Mouse (Mus musculus) spleen, postnatal 14 days (tissue): Measurements from ENCODE around the gene Mars.

ENCODE experiments used
- DNase-seq, 2 experiments: peaks; one replicate each; pipeline ENCODE4 v3.0.0; 2021 to 2022; ENCODE audit warnings: low spot score in 2 of 2

The Mars gene

DNA sequence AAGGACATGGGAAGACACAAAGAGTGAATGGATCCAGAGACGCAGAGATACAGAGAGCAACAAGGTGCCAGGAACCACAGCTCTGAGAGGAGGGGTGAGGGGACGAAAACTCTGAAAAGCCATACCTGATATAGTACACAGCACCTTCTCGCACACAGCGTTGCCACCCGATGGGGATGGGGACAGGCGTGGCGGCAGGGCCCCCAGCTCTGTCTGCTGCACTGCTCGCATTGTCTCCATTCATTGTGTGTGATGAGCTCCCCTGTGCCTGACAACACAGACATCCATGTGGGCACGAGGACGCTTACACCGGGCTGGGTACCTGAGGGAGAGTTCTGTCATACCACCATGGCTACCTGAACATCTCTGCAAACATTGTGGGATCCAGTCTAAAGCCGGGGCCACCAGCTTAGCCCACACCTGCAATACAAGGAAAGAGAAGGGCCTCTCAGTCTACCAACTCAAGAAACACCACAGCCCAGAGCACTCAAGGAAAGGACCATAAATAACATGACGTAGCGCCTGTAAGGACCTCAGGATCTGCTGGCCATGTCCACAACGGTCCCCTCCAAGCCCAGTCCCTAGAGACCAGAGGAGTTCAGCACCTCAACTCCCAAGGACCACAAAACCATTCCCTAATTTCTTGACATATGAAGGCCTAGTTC is 24.2 kb downstream of the Mars start:
- no peak for DNase-seq

GRCm38 (mm10) chr10:127286730-127287129 is 24.9 kb downstream of the Mars start:
- DNase-seq, result no peak

DNA sequence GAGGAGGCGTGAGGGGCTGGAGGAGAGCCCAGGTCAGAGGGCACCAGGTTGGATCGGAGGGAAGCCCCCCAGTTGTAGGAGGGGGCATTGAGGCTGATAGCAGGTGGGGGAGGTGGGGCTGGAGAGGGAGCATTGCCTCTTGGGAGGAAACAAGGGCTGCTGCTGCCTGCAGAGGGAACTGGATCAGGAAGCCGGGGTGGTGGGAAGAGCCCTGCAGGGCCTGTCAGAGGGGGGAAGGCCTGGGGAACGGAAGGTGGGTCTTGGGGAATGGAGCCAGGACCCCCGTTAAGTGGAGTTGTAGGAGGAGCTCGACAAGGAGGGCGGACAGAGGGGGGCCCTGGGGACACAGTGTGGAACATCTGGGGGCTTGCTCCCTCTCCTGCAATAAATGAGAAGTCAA is 25.4 kb downstream of the Mars start:
- DNase-seq, result no peak

GRCm38 (mm10) chr10:127285644-127286043 is 25.9 kb downstream of the Mars start:
- DNase-seq, result no peak

- no peak for DNase-seq
Observed at GRCm38 (mm10) chr10:127284724-127285500, 26.7 kb downstream of the Mars start.

- DNase-seq, result no peak
Observed at GRCm38 (mm10) chr10:127284105-127284622, 27.4 kb downstream of the Mars start.

DNA sequence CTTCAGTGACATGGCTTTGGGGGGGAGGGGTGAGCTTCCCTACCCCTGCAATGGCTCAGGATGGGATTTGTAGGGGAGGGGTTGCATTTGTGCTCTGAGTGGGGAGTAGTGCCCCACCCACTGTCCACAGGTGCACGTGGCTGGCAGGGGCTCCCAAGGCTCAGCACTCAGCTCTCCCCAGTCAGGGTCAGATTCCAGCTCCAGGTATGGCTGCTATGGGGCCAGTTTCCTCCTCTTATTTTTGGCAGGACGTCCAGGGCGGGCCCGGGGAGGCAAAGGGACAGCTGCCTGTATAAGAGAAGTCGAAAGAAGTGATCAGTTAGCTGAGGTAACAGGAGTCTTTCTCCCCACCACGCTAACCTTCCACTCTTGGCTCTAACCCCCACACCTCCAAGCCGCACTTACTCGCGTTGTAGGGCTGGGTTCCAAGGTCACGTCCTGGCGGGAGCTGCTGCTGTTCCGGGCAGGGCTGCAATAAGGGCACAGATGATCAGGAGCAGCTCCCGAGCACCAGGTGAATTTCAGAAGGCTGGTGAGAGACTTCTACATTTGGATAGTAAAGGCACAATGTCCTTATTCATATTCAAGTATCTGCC is 28.9 kb downstream of the Mars start:
- DNase-seq, result no peak

GRCm38 (mm10) chr10:127281316-127281715 is 30.3 kb downstream of the Mars start:
- DNase-seq, result no peak

- no peak for DNase-seq
Observed at GRCm38 (mm10) chr10:127279730-127280129, 31.9 kb downstream of the Mars start.

DNA sequence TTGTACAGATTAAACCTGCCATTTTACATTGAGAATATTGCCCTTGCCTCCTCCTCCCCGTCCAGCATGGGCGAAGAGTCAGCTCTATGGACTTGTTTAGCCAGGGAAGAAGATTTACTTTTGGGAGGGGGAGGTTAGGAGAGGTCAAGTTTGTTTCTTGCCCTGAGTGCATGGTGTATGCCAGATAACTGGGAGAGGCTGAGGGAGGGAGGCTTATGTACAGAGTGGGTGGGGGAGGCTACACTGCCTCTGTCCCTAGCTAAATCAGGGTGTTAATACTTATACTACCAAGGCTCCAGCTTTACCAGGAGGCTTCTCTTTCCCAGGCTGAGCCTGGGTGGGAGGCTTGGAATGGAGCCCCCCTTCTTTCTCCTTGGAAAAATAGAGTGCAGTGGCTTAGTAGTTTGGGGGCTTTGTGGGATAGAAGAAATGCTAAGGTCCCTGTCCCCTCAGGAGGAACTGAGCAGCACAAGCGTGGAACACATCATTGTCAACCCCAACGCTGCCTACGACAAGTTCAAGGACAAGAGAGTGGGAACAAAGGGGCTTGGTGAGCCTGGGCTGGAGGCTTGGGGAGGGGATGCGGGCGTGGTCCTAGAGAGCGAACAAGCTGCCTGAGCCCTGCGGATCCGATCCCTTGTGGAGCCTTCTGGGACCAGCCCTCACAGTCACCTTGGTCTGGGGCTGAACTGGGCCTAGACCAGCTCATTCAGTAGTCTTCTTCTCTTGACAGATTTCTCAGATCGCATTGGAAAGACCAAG is 37.1 kb downstream of the Mars start:
- DNase-seq, result no peak

DNA sequence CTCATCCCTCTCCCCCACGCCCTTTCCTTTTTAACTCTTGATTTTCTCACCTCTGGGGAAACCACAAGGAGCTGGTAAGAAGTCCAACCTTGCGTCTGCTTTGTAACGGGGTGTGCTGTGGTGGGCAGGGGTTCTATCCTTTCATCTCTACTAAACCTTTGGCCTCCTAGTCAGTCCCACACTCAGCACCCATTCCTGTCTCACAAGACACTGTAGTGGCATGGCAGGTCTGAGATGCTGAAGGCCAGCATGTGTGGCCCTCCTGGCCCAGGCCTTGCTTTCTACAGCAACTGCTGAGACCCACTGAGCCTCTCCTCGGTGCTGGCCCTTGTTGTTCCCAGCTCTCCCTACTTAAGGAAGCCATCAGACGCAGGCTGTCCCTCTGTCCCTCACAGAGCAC is 39.2 kb downstream of the Mars start:
- no peak for DNase-seq

- no peak for DNase-seq
Observed at GRCm38 (mm10) chr10:127269884-127270283, 41.7 kb downstream of the Mars start.

DNA sequence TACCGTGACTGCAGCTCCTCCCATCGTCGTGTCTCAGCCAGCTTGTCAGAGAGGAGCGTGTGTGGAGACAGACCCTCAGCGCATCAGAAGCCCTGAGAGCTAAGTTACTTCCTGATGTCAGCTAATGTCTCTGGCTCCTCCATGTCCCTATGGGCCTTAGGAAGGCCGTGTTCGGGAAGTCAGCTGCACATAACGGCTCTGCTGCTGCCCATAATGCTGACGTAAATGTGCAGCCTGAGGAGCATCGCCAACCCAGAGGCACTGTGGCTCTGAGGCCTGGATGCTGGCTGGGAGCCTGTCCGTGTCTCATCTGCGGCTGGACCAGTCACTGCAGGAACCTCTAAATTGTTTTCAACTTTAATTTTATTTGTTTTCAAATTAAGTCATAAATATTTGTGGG is 42.5 kb downstream of the Mars start:
- no peak for DNase-seq

GRCm38 (mm10) chr10:127268401-127268800 is 43.2 kb downstream of the Mars start:
- no peak for DNase-seq

- DNase-seq, result no peak
Observed at GRCm38 (mm10) chr10:127267318-127267717, 44.3 kb downstream of the Mars start.

DNA sequence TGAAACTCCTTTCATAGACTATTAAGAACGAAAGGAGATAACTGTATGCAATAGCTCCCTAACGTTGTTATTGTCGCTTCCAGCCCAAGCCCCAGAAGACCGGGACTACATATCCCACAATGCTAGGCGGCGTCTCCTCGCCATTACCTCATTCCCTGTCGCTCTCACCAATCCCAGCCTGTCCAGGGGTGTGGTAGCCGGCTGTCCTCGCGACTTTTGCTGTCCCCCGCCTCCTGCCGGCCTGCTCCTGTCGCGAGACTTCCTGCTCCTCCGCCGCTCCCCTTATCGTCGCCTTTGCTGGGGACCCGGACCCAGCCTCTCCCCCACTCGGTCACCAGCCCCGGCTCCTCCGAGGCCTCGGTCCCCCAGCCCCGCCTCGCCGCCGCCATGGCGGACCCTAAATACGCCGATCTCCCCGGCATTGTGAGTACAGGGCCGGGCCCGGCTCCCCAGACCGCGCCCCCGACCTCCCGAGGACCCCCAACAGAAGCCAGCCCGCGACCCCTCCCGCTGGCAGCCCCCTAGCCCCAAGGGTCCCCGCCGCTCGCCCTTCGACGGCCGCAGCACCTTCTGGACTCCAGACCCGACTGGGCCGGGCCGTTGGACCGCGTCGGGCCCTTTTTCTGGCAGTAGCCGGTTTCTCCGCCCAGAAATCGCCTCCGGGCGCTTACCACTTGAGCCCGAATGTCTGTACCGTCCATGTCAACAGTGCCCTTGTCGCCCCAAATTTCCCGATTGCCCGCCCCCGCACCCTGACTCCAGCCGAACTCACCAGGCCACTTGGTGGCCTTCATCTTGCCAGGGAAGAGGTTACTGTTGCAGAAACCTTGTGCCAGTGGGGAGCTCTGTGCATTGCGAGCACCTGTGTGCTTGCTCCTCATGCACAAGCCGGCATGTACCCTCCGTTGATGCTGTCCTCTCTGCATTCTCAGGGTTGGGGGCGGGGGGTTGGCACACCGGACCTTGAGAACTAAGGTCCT is 45.2 kb downstream of the Mars start, which contains the start of gene Dctn2:
Gene Dctn2 (plus strand): TSS at position 257 of the 980 bp plus-strand sequence.
- DNase-seq, result peak; percentile 83 to 89

DNA sequence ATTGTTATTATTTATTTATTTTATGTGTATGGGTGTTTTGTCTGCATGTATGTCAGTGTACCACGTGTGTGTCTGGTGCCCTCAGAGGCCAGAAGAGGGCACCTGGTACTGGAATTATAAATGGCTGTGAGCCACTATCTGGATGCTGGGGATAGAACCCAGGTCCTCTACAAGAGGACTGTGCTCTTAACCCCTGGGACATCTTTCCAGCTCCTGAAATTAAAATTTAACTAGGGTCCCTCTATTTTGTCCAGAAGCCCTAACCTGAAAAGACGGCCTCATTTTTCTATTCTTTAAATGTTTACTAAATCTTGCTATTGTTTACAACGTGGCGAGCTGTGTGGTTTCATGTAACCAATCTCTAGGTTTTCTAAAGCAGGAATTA is 45.9 kb downstream of the Mars start:
- no peak for DNase-seq

DNA sequence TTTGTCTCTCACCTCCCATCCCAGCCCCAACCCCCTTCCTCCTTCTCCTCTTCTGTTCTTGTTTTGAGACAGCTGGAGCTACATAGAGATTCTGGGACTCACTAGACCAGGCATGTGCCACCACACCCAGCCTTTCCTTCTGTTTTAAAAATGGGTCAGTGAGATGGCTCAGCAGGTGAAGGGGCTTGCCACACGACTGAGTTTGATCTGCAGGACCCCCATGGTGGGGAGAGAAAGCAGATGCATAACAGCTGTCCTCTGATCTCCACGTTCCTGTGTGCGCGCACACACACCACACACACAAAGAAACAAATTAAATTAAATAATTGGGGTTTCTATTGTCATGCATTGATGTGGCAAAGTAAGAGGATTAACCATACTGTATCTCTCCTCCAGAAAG is 46.6 kb downstream of the Mars start:
- no peak for DNase-seq

GRCm38 (mm10) chr10:127264336-127264735 is 47.2 kb downstream of the Mars start:
- no peak for DNase-seq

DNA sequence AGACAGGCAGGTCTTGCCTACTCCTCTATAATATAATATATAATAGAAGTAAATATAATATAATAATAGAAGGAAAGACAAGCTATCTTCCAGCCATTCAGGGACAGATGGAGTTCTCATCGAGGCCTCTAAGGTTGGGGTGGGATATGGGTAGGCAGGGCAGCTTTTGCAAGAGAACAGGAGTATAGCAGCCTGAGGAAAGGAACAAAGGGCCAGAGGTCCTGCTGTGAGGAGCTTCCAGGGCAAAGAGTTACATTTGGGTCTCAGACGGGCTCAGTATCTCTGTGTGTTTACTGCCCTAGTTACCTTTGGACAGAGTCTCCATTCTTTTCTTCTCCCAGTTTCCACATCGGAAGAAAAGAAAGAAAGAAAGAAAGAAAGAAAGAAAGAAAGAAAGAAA is 48.0 kb downstream of the Mars start:
- DNase-seq, result no peak
